Mouse (Mus musculus) adrenal gland, postnatal 36 days (tissue): ENCODE results near the gene St5. TPM values are rescaled to one million over a fixed set of nuclear protein-coding genes. Genes with fewer than 3 reads are reported as not detected.

ENCODE experiments used
- DNase-seq, 2 experiments: peaks; one replicate each; pipeline ENCODE4 v3.0.0; 2021; ENCODE audit warnings: mixed read lengths in 1 of 2
- microRNA-seq: library from miRNA; unstranded; fragments of <30 nt; microRNA quantifications from one replicate; pipeline ENCODE4 v1.2.0, GENCODE M21; 2021
- total RNA-seq, 2 experiments: library from RNA; stranded (reverse); gene quantifications; 2 replicates each; pipeline ENCODE4 v1.2.3; 2021

Gene St5
- total RNA-seq, 2 experiments from 2014 or later, result 37.9 to 45.8 TPM

- no peak for DNase-seq
Observed at GRCm38 (mm10) chr7:109484221-109484620, 219.2 kb downstream of the St5 start.

GRCm38 (mm10) chr7:109480765-109481197 is 222.6 kb downstream of the St5 start:
- DNase-seq, result peak; percentile 41 to 52

- DNase-seq, result peak; percentile 9 to 19
Observed at GRCm38 (mm10) chr7:109477926-109478325, 225.5 kb downstream of the St5 start.

Small RNA genes lying within 50 kb of the gene (microRNA-seq; reads per million reads assigned to microRNA genes)
- gene Gm47284, result 1.00 reads per million

Other genes starting within 250 kb of the St5 start
- under 1 TPM; 0.10 to 0.33 TPM for gene Trim66, start 195.5 kb downstream of the St5 start, total RNA-seq
- gene Rpl27a, start 184.5 kb downstream of the St5 start, total RNA-seq, result 100 to 1,000 TPM; 206 to 235 TPM
- gene Akip1, start 85 bp upstream of the St5 start, total RNA-seq, result 10 to 100 TPM; 23.6 to 30.0 TPM
- gene BC051019, start 20.2 kb upstream of the St5 start, total RNA-seq, result not detected
- gene Ascl3, start 28.1 kb upstream of the St5 start, total RNA-seq, result not detected
- 10 to 100 TPM; 43.9 to 47.2 TPM for gene Tmem9b, start 49.3 kb upstream of the St5 start, total RNA-seq
- 1 to 10 TPM in 1 of 2 experiments, under 1 TPM in 1; 0.63 to 1.3 TPM for gene Nrip3, start 78.4 kb upstream of the St5 start, total RNA-seq
- gene Scube2, start 162.1 kb upstream of the St5 start, total RNA-seq, result under 1 TPM; 0.26 to 0.56 TPM